In genomic region chr6:114087106-114087505, GRCm38 (mm10) we compare ENCODE assay signal across 11 mouse cellular contexts. TPM values are rescaled to one million over a fixed set of nuclear protein-coding genes. Genes with fewer than 3 reads are reported as not detected.
DNase-seq lines count a peak whose midpoint lies in the region; ATAC-seq and TF ChIP-seq lines count a peak whose summit lies in the region.
"Had no signal": no experiment of that assay in that cellular context is flagged by ENCODE, and none has a peak within 500 bp of the region (broad histone marks: within the 10 kb centered on the region; RNA-seq: fewer than 3 reads in every experiment).

No protein-coding gene starts in this region.

- dilution Hi-C loops in CH12.LX (cut with MboI; ENCODE audit: extremely low pct_ligation_motif_present, extremely low pct_unique_long_range_greater_than_20kb, low sequenced_read_pairs): no loop called here

- WGBS in hindbrain, postnatal 0 days: 31% methylated on average over 7 of the region's 7 CpGs
- 28% methylated on average over 7 of the region's 7 CpGs for WGBS in hindbrain, embryonic 13.5 days
- 36% methylated on average over 7 of the region's 7 CpGs for WGBS in limb, embryonic 10.5 days

- no peak overlapping the region for H3K4me2 ChIP-seq in hindbrain, postnatal 0 days (ENCODE audit: low read depth, low read length)
- H3K4me2 ChIP-seq in hindbrain, embryonic 13.5 days: no peak overlapping the region
- no peak overlapping the region for H3K4me2 ChIP-seq in CH12.LX (ENCODE audit: insufficient read depth, low read depth, poor library complexity, severe bottlenecking)

- H3K27me3 ChIP-seq in hindbrain, postnatal 0 days (ENCODE audit: insufficient read depth, low read length): no peaks in the 10 kb centered on the region
- peaks cover 35% of the 10 kb centered on the region for H3K27me3 ChIP-seq in hindbrain, embryonic 13.5 days
- peaks cover 34% of the 10 kb centered on the region for H3K27me3 ChIP-seq in CH12.LX (replicated peaks)
- no peaks in the 10 kb centered on the region for H3K27me3 ChIP-seq in limb, embryonic 10.5 days (ENCODE audit: low read depth, poor library complexity, severe bottlenecking)

- TF ChIP-seq RAD21 in CH12.LX (IDR thresholded peaks at IDR 0.05; ENCODE audit: low read depth, low read length): no peak

- H3K27ac ChIP-seq in hindbrain, postnatal 0 days: no peak overlapping the region
- H3K27ac ChIP-seq in hindbrain, embryonic 13.5 days: no peak overlapping the region
- no peak overlapping the region for H3K27ac ChIP-seq in CH12.LX (ENCODE audit: insufficient read depth, low read depth)
- H3K27ac ChIP-seq in limb, embryonic 10.5 days: no peak overlapping the region
- H3K27ac ChIP-seq in left cerebral cortex, adult 2 months: no peak overlapping the region
- H3K27ac ChIP-seq: liver, embryonic 14.5 days had no signal

- no peak for TF ChIP-seq CTCF in hindbrain, postnatal 0 days (IDR thresholded peaks at IDR 0.05; ENCODE audit: low read depth)
- TF ChIP-seq CTCF in CH12.LX (conservative IDR thresholded peaks at IDR 0.05 in 1 of 2, IDR thresholded peaks at IDR 0.05 in 1 of 2; ENCODE audit: low read depth in 2 of 2, low read length in 2 of 2): no peak
- TF ChIP-seq CTCF in left cerebral cortex, adult 2 months (IDR thresholded peaks at IDR 0.05): no peak

- intact Hi-C loops in left cerebral cortex, adult 2 months (cut with DNase I): no loop called here

- H3K36me3 ChIP-seq in hindbrain, postnatal 0 days (ENCODE audit: insufficient read depth, low read length): no peaks in the 10 kb centered on the region
- H3K36me3 ChIP-seq in hindbrain, embryonic 13.5 days: no peaks in the 10 kb centered on the region
- H3K36me3 ChIP-seq in CH12.LX (replicated peaks in 1 of 2; ENCODE audit: control insufficient read depth in 1 of 2, insufficient read depth in 1 of 2, low read length in 1 of 2): no peaks in the 10 kb centered on the region
- no peaks in the 10 kb centered on the region for H3K36me3 ChIP-seq in limb, embryonic 10.5 days

- H3K9ac ChIP-seq in hindbrain, postnatal 0 days (replicated peaks; ENCODE audit: low read length): no peak overlapping the region
- no peak overlapping the region for H3K9ac ChIP-seq in hindbrain, embryonic 13.5 days
- no peak overlapping the region for H3K9ac ChIP-seq in CH12.LX (ENCODE audit: insufficient read depth, low read depth)
- H3K9ac ChIP-seq: liver, embryonic 14.5 days had no signal

- no peaks in the 10 kb centered on the region for H3K9me3 ChIP-seq in hindbrain, postnatal 0 days (ENCODE audit: low read length)
- H3K9me3 ChIP-seq in hindbrain, embryonic 13.5 days: no peaks in the 10 kb centered on the region
- H3K9me3 ChIP-seq in CH12.LX (replicated peaks; ENCODE audit: low read length): no peaks in the 10 kb centered on the region
- H3K9me3 ChIP-seq in limb, embryonic 10.5 days (replicated peaks): no peaks in the 10 kb centered on the region

- no peak overlapping the region for H3K4me3 ChIP-seq in hindbrain, postnatal 0 days (ENCODE audit: low read length)
- no peak overlapping the region for H3K4me3 ChIP-seq in hindbrain, embryonic 13.5 days
- no peak overlapping the region for H3K4me3 ChIP-seq in CH12.LX (replicated peaks in 1 of 3; ENCODE audit: low read depth in 2 of 3, low read length in 2 of 3, poor library complexity in 1 of 3)
- H3K4me3 ChIP-seq in limb, embryonic 10.5 days: no peak overlapping the region
- no peak overlapping the region for H3K4me3 ChIP-seq in left cerebral cortex, adult 2 months

- no peaks in the 10 kb centered on the region for H3K4me1 ChIP-seq in hindbrain, postnatal 0 days (ENCODE audit: insufficient read depth, low read length)
- H3K4me1 ChIP-seq in hindbrain, embryonic 13.5 days (replicated peaks): peaks cover 1% of the 10 kb centered on the region
- no peaks in the 10 kb centered on the region for H3K4me1 ChIP-seq in CH12.LX (ENCODE audit: control insufficient read depth in 1 of 2, insufficient read depth in 2 of 2)
- H3K4me1 ChIP-seq in limb, embryonic 10.5 days: no peaks in the 10 kb centered on the region

- no peak for TF ChIP-seq POLR2A in CH12.LX (IDR thresholded peaks at IDR 0.05; ENCODE audit: low read depth, low read length)

- no peak for ATAC-seq in hindbrain, postnatal 0 days
- ATAC-seq in hindbrain, embryonic 13.5 days (ENCODE audit: low FRiP score): no peak

- H3K79me2 ChIP-seq in CH12.LX (replicated peaks; ENCODE audit: control insufficient read depth, extremely low read depth, insufficient read depth, poor library complexity, severe bottlenecking): no peaks in the 10 kb centered on the region

- in situ Hi-C loops in CH12.LX (cut with MboI; ENCODE audit: low pct_ligation_motif_present, low pct_unique_long_range_greater_than_20kb, low sequenced_read_pairs): loop anchor here (25.0 kb wide), 1 partner anchor 100 kb away; no protein-coding TSS in a partner anchor

- peak; percentile 37 for DNase-seq in hindbrain, postnatal 0 days (ENCODE audit: low spot score)
- DNase-seq in CH12.LX (ENCODE audit: extremely low read depth): peak; percentile 12
- peak; percentile 64 for DNase-seq in adrenal gland, postnatal 14 days
- DNase-seq in limb, embryonic 10.5 days (ENCODE audit: low spot score): peak; percentile 84
- DNase-seq in left cerebral cortex, adult 2 months (ENCODE audit: extremely low spot score in 1 of 2, low spot score in 2 of 2): no peak
- no peak for DNase-seq in gastrocnemius, adult 18-20 months (ENCODE audit: low spot score)
- no peak for DNase-seq in left cerebral cortex, adult 18-20 months (ENCODE audit: low spot score in 2 of 2)
- DNase-seq: gastrocnemius, postnatal 14 days; right cerebral cortex, adult 18-20 months had no signal

- no peak for TF ChIP-seq EP300 in CH12.LX (IDR thresholded peaks at IDR 0.05; ENCODE audit: low read length)

TF ChIP-seq in CH12.LX, 34 proteins besides CTCF, POLR2A, EP300 and RAD21:
- TF ChIP-seq PAX5 (IDR thresholded peaks at IDR 0.05; ENCODE audit: low read length): no peak
- TF ChIP-seq USF1 (IDR thresholded peaks at IDR 0.05; ENCODE audit: low read depth, low read length): no peak
- TF ChIP-seq CHD1 (IDR thresholded peaks at IDR 0.05; ENCODE audit: low read depth, low read length): no peak
- no peak for TF ChIP-seq BHLHE40 (IDR thresholded peaks at IDR 0.05; ENCODE audit: low read depth, low read length)
- TF ChIP-seq SIN3A (IDR thresholded peaks at IDR 0.05; ENCODE audit: low read length): no peak
- no peak for TF ChIP-seq MEF2A (IDR thresholded peaks at IDR 0.05; ENCODE audit: borderline replicate concordance, low read depth, low read length)
- no peak for TF ChIP-seq NELFE (IDR thresholded peaks at IDR 0.05; ENCODE audit: low read depth, low read length)
- no peak for TF ChIP-seq E2F4 (IDR thresholded peaks at IDR 0.05; ENCODE audit: insufficient replicate concordance, low read depth, low read length)
- no peak for TF ChIP-seq ZMIZ1 (IDR thresholded peaks at IDR 0.05; ENCODE audit: low read depth, low read length)
- TF ChIP-seq TCF12 (IDR thresholded peaks at IDR 0.05; ENCODE audit: low read depth, low read length): no peak
- no peak for TF ChIP-seq ZKSCAN1 (IDR thresholded peaks at IDR 0.05; ENCODE audit: borderline replicate concordance, low read depth, low read length)
- TF ChIP-seq KAT2A (IDR thresholded peaks at IDR 0.05; ENCODE audit: insufficient replicate concordance, low read length): no peak
- TF ChIP-seq MXI1 (IDR thresholded peaks at IDR 0.05; ENCODE audit: low read depth, low read length): no peak

RNA-seq across cellular contexts. Expression of gene Slc6a11, which starts 43.9 kb away (rescaled TPM):
- 292 and 308 TPM in 2 replicates for total RNA-seq in hindbrain, postnatal 0 days (2014; rRNA removed)
- 152 and 154 TPM in 2 replicates for polyA plus RNA-seq in hindbrain, postnatal 0 days (2015; fragmentation: Nextera tagmentation; extraction: Ambion mirVana)
- 19.9 and 22.0 TPM in 2 replicates for polyA plus RNA-seq in hindbrain, embryonic 13.5 days (2015; fragmentation: Nextera tagmentation; extraction: Ambion mirVana)
- not detected in 2 replicates for total RNA-seq in CH12.LX (2012; rRNA removed)
- total RNA-seq in CH12.LX (2014; rRNA removed): not detected in 2 replicates
- polyA plus RNA-seq in CH12.LX (2012; ENCODE audit: insufficient read length, low read depth): not detected in 2 replicates
- total RNA-seq in adrenal gland, postnatal 14 days (2021): 0.07 and 0.15 TPM in 2 replicates
- polyA plus RNA-seq in limb, embryonic 10.5 days (2016; fragmentation: Nextera tagmentation; extraction: Ambion mirVana): 0.08 TPM in 1 of 2 replicates, not detected in the other
- 10 to 100 TPM; 75.3 to 84.5 TPM for total RNA-seq in left cerebral cortex, adult 2 months (2021)
- under 1 TPM; 0.07 to 0.11 TPM for total RNA-seq in gastrocnemius, adult 18-20 months (2021)
- total RNA-seq in left cerebral cortex, adult 18-20 months (2021): 10 to 100 TPM; 71.3 to 76.3 TPM

RNA-seq across cellular contexts. Expression of gene Atp2b2, which starts 44.7 kb away (rescaled TPM):
- total RNA-seq in hindbrain, postnatal 0 days (2014; rRNA removed): 119 and 127 TPM in 2 replicates
- 57.9 and 58.8 TPM in 2 replicates for polyA plus RNA-seq in hindbrain, postnatal 0 days (2015; fragmentation: Nextera tagmentation; extraction: Ambion mirVana)
- polyA plus RNA-seq in hindbrain, embryonic 13.5 days (2015; fragmentation: Nextera tagmentation; extraction: Ambion mirVana): 23.6 and 24.6 TPM in 2 replicates
- total RNA-seq in CH12.LX (2012; rRNA removed) (not detected in 2 replicates), CH12.LX (2014; rRNA removed) (not detected in 2 replicates)
- not detected in 2 replicates for polyA plus RNA-seq in CH12.LX (2012; ENCODE audit: insufficient read length, low read depth)
- 4.7 and 5.5 TPM in 2 replicates for total RNA-seq in adrenal gland, postnatal 14 days (2021)
- 0.03 TPM in 2 replicates for polyA plus RNA-seq in limb, embryonic 10.5 days (2016; fragmentation: Nextera tagmentation; extraction: Ambion mirVana)
- 100 to 1,000 TPM; 729 to 754 TPM for total RNA-seq in left cerebral cortex, adult 2 months (2021)
- total RNA-seq in gastrocnemius, adult 18-20 months (2021): under 1 TPM; 0.16 to 0.31 TPM
- 100 to 1,000 TPM; 569 to 617 TPM for total RNA-seq in left cerebral cortex, adult 18-20 months (2021)

Comparison
In these comparisons a context has a peak if more than half of its experiments do, and no peak if none do; other contexts are left out.
1. DNase-seq: peak in hindbrain, postnatal 0 days (single experiment), CH12.LX (single experiment), adrenal gland, postnatal 14 days (single experiment) and limb, embryonic 10.5 days (single experiment); none in left cerebral cortex, adult 2 months (0 of 2), gastrocnemius, adult 18-20 months (single experiment) and left cerebral cortex, adult 18-20 months (0 of 2).
2. RNA of gene Slc6a11, which starts 43.9 kb away (total RNA-seq): 292 to 308 TPM in hindbrain, postnatal 0 days, 75.3 to 84.5 TPM in left cerebral cortex, adult 2 months and 71.3 to 76.3 TPM in left cerebral cortex, adult 18-20 months; 0.07 to 0.11 TPM in gastrocnemius, adult 18-20 months, 0.07 to 0.15 TPM in adrenal gland, postnatal 14 days and not detected in CH12.LX; every median in the first group is over 10 times any median in the second.
3. RNA of gene Atp2b2, which starts 44.7 kb away (total RNA-seq): 729 to 754 TPM in left cerebral cortex, adult 2 months, 569 to 617 TPM in left cerebral cortex, adult 18-20 months and 119 to 127 TPM in hindbrain, postnatal 0 days; 4.7 to 5.5 TPM in adrenal gland, postnatal 14 days, 0.16 to 0.31 TPM in gastrocnemius, adult 18-20 months and not detected in CH12.LX; every median in the first group is over 10 times any median in the second.